Mouse (Mus musculus): Measurements from ENCODE around the gene Gm11361. TPM values are rescaled to one million over a fixed set of nuclear protein-coding genes. Genes with fewer than 3 reads are reported as not detected.

The Gm11361 gene
- 100 to 1,000 TPM in 1 of 2 experiments, 10 to 100 TPM in 1; 34.0 to 118 TPM for total RNA-seq (2021)
- not detected in 2 replicates for polyA plus RNA-seq (2012; rRNA removed)
- long read RNA-seq, transcript Gm11361-201 (1 exons, 607 nt): major isoform, 5 of 5 reads
- long read RNA-seq, partial matches to known transcripts: 0 of 5 reads
- long read RNA-seq, other reads (novel, unspliced or antisense): 0 of 5 reads

DNA sequence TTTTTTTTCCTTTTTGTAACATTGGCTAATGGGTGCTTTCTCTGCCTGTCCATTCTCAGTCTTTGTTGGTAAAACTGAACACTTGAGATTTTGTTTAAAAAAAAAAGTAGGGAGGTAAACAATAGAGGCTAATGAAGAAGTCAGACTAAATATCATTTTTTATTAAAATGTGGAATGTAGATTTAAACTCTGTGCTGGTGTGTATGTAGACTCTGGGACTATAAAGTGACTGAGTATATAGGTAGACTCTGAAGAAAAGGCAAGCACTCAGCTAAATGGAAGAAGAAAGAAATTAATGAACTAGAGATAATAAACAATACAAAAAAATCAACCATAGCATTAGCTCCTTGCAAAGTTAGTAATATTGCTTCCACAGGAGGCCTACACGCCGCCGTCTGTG lies at the start of gene Gm11361:
Gene Gm11361 (plus strand): TSS at position 301 of the 400 bp plus-strand sequence.
- no peak for DNase-seq

DNA sequence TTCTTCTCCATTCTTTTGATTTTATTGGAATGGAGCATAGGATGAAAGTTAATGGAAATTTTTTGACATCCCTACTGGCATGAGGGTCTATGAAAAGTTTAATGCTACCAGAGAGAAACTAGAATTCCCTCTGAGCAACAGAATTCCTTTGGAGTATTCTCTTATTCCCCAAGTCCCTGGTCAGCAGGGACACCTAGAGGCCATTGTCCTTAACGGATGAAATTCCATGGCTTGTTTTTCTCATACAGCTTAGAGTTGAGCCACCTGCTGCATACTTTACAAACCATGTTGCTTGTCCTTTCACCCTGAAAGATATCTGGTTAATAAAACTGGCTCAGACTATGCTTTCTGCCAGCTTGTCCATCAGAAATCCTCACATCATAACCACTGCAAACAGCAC lies 7.1 kb downstream of the Gm11361 start:
- DNase-seq: no peak

DNA sequence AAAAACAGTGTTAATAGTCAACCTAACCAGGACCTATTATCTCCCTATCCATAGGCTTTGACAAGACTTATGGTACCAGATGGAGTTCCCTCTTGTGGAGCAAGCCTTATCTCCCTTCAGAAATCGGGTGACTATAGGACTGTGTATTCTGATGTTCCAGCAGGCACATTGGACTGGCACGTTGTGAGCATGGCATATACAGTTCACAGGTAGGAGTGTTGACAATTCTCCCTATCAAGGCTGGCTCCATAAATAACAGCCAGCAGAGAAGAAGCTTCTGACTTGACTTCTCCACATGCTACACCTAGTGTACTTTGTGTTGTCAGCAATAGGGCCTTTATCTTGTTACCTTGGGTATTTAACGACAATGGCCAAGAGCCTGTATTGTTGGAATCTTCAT lies 30.0 kb downstream of the Gm11361 start:
- DNase-seq: no peak

DNA sequence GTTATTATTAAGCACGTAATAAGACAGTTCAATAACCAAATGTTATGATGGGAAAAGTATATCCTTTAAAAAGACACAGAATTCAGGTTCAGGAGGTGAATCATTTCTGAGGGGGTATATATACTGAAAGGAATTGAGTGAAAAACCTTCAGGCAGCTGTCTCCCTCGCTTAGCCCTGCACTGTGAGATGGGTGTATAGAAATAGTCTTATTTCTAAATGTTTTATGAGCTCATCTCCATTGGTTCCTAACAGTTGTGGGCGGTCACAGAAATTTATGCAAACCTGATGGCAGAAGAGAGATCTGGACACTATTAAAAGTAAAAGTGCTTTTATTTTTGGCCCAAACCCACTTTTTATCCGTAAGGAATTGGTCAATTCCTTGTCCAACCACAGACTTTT lies 36.9 kb downstream of the Gm11361 start:
- no peak for DNase-seq

DNA sequence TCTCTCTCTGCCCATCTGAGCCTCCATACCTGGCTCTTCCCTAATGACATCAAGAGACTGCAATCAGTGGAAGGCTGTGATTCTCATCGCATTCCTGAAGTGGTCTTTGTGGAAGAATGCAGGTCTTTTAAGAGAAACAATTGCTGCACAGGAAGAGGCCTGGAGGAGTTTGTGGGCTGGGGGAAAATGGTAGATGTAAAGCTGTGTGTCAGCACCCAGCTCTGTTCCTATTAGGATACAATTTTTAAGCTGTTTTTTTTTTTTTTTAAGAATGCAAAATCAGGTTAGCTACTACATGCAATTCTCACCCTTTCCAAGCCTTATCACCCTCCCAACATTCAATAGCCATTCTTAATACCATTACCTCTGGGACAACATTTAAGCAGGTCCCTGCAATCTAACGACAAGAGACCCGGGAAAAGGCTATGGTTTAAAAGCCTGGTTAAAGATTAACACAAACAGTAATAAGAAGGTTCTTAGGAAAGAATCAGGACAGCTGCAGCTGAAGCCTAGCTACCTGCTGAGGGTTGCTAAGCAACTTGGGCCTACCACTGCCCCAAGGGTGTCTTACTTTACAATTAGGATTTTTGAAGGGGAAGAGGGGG lies 37.5 kb downstream of the Gm11361 start:
- no peak for DNase-seq

DNA sequence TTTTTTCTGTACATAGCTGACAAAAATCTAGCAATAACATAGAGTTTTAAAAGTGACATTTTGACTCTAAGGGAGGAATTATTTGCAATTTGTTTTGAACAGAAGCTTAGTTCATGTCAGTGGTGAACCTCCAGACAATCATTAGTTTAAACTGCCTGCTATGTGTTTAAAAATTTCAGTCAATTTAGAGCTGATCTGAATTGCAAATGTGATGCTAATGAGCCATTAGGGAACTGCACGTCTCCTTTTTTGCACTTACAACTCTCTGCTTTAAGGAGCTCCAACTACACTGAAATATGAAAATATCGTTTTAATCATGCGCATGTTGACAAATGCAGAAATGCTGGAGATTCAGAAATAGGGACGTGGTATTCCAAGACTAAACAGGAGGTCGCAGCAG lies 38.2 kb downstream of the Gm11361 start:
- no peak for DNase-seq

DNA sequence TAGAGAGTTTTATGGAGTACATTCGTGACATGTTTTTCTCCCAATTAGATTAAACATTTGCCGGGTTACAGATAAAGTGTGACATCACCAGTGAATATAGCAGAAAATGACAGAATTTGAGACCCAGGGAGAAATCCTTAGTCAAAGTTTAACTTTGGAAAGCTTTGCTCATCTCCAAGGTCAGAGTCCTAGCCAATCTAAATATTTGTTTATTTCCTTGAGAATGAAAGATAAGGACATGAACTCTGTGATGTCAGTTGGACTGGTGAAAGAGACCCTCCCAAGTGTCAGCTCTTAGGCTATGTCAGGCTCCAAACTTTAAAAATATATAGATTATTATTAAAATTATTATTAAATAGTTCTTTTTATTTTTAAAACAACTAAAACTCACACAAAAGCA lies 39.8 kb downstream of the Gm11361 start:
- DNase-seq: no peak

DNA sequence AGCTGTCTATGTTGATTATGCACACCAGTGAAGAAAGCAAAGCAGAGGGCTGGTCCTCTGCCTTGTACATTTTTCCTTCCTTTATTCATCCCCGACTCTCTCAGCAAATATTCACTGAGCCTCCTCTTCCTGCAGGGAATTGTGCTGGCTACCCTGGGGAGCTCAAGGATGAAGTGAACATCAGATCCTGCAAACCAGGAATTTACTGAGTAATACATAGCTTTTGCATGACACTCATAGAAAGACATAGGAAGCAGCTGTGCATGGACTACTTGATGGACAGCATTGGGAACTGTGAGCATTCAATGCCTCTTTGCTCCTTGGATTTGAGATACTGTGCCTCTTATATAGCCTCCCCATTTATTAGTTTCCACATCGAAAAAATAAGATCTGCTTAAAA lies 40.2 kb downstream of the Gm11361 start:
- no peak for DNase-seq

Other genes with a start within 250 kb of the Gm11361 start
- not detected for gene Prl4a1, start 241.3 kb upstream of the Gm11361 start, total RNA-seq (2021)
- not detected in 2 replicates for gene Prl4a1, start 241.3 kb upstream of the Gm11361 start, polyA plus RNA-seq (2012; rRNA removed)
- gene Prl5a1, start 115.0 kb upstream of the Gm11361 start, total RNA-seq (2021): not detected
- not detected in 2 replicates for gene Prl5a1, start 115.0 kb upstream of the Gm11361 start, polyA plus RNA-seq (2012; rRNA removed)